Mouse (Mus musculus): ENCODE measurements around the gene Cd164l2. TPM values are rescaled to one million over a fixed set of nuclear protein-coding genes. Genes with fewer than 3 reads are reported as not detected.

The Cd164l2 gene
- polyA plus RNA-seq, 1 experiment: not detected

DNA sequence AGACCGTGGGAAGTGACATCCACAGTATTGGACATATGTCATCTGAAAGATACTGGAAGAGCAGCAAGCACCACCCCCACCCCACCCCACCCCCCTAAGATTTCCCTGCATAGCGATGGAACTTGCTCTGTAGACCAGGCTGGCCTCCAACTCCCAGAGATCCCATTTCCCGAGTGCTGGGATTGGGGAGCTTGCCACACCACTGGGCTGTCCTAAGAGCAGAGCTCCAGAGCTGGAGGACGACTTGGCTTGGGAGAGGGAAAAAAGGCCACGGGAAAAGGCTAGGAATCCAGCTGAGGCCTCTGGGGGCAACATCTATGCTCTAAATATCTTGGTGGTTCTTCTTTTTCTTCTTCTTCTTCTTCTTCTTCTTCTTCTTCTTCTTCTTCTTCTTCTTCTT is 22.8 kb downstream of the Cd164l2 start:
- 71% methylated on average over 5 of the region's 5 CpGs for WGBS
- TF ChIP-seq CTCF (IDR thresholded peaks at IDR 0.05; ENCODE audit: control insufficient read depth, insufficient read depth, low read length): no peak
- TF ChIP-seq POLR2A (IDR thresholded peaks at IDR 0.05; ENCODE audit: borderline replicate concordance, control insufficient read depth, low read depth, low read length): no peak
- Histone ChIP-seq H3K4me1 (ENCODE audit: control insufficient read depth, insufficient read depth, low read length) (peaks cover 1% of the 10 kb centered on the region; the same call in 1 of the 2 replicates), H3K27ac (ENCODE audit: control insufficient read depth, insufficient read depth, low read depth, low read length, poor library complexity) (no peak overlapping the region), H3K4me3 (replicated peaks; ENCODE audit: control insufficient read depth, low read depth, low read length) (no peak overlapping the region)

DNA sequence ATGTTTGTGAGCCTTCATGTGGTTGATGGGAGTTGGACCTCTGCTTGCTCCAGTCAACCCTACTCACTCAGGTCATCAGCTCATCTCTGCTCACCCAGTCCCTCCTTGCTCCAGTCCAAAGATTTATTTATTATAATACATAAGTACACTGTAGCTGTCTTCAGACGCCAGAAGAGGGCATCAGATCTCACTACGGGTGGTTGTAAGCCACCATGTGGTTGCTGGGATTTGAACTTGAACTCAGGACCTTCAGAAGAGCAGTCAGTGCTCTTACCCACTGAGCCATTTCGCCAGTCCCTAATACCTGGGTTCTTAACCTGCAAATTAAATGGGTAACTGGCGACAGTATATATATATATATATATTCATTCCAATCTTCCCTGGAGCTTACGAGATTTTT is 23.5 kb downstream of the Cd164l2 start:
- 80% methylated on average over 5 of the region's 5 CpGs for WGBS
- H3K4me1 ChIP-seq (ENCODE audit: control insufficient read depth, insufficient read depth, low read length): peaks cover 1% of the 10 kb centered on the region; the same call in 1 of the 2 replicates
- no peak overlapping the region for H3K27ac ChIP-seq (ENCODE audit: control insufficient read depth, insufficient read depth, low read depth, low read length, poor library complexity)
- H3K4me3 ChIP-seq (replicated peaks; ENCODE audit: control insufficient read depth, low read depth, low read length): no peak overlapping the region
- no peak for TF ChIP-seq CTCF (IDR thresholded peaks at IDR 0.05; ENCODE audit: control insufficient read depth, insufficient read depth, low read length)
- TF ChIP-seq POLR2A (IDR thresholded peaks at IDR 0.05; ENCODE audit: borderline replicate concordance, control insufficient read depth, low read depth, low read length): no peak

GRCm38 (mm10) chr4:133237911-133238310 is 26.0 kb downstream of the Cd164l2 start:
- Histone ChIP-seq H3K4me3 (replicated peaks; ENCODE audit: control insufficient read depth, low read depth, low read length) (no peak overlapping the region), H3K4me1 (ENCODE audit: control insufficient read depth, insufficient read depth, low read length) (peaks cover 1% of the 10 kb centered on the region; the same call in 1 of the 2 replicates), H3K27ac (ENCODE audit: control insufficient read depth, insufficient read depth, low read depth, low read length, poor library complexity) (0 out of 2 replicates have a peak overlapping the region, but pooled peaks have one; percentile 9)
- TF ChIP-seq CTCF (IDR thresholded peaks at IDR 0.05; ENCODE audit: control insufficient read depth, insufficient read depth, low read length) (no peak), POLR2A (IDR thresholded peaks at IDR 0.05; ENCODE audit: borderline replicate concordance, control insufficient read depth, low read depth, low read length) (no peak)
- 1% methylated on average over 4 of the region's 4 CpGs for WGBS

DNA sequence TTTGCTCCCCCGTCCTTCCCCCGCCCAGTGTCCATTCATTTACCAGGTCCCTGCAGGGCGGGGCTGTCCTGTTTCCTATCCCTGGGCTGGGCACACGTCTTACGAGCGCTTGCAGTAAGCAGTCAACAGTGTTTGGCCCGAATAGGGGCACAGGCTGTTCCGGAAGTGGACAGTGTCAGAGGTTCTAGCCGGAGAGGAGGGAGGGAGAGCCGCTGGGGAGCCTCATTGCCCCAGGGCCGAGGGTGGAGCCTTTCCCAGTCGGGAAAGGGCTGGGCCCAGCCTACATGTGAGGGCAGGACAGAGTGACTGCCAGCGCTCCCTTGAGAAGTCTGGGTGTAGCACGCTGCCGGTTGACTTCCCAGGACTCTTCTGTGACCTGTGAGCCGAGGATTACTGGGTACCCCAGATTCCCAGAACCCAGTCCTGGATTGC is 28.6 kb downstream of the Cd164l2 start, which contains the start of gene Map3k6:
Map3k6 (plus strand) TSS at position 329 of the 432 bp plus-strand sequence.
- 8% methylated on average over 16 of the region's 16 CpGs for WGBS
- Histone ChIP-seq H3K27ac (ENCODE audit: control insufficient read depth, insufficient read depth, low read depth, low read length, poor library complexity) (peak within 1 kb of the TSS; percentile 87), H3K4me1 (ENCODE audit: control insufficient read depth, insufficient read depth, low read length) (peaks cover 1% of the 10 kb centered on the region; the same call in 1 of the 2 replicates), H3K4me3 (replicated peaks; ENCODE audit: control insufficient read depth, low read depth, low read length) (peak within 1 kb of the TSS; percentile 81)
- TF ChIP-seq CTCF (IDR thresholded peaks at IDR 0.05; ENCODE audit: control insufficient read depth, insufficient read depth, low read length): no peak
- TF ChIP-seq POLR2A (IDR thresholded peaks at IDR 0.05; ENCODE audit: borderline replicate concordance, control insufficient read depth, low read depth, low read length): peak; percentile 55; the same call in 1 of the 2 replicates

- Histone ChIP-seq H3K4me3 (replicated peaks; ENCODE audit: control insufficient read depth, low read depth, low read length) (peak overlapping the region; percentile 81), H3K4me1 (ENCODE audit: control insufficient read depth, insufficient read depth, low read length) (peaks cover 1% of the 10 kb centered on the region; the same call in 1 of the 2 replicates), H3K27ac (ENCODE audit: control insufficient read depth, insufficient read depth, low read depth, low read length, poor library complexity) (peak overlapping the region; percentile 87)
- WGBS: under 1% methylated on average over 78 of the region's 78 CpGs
- TF ChIP-seq CTCF (IDR thresholded peaks at IDR 0.05; ENCODE audit: control insufficient read depth, insufficient read depth, low read length) (no peak; the same call in 1 of the 2 replicates), POLR2A (IDR thresholded peaks at IDR 0.05; ENCODE audit: borderline replicate concordance, control insufficient read depth, low read depth, low read length) (peak; percentile 82)
Observed at GRCm38 (mm10) chr4:133240934-133241908, 29.3 kb downstream of the Cd164l2 start.

DNA sequence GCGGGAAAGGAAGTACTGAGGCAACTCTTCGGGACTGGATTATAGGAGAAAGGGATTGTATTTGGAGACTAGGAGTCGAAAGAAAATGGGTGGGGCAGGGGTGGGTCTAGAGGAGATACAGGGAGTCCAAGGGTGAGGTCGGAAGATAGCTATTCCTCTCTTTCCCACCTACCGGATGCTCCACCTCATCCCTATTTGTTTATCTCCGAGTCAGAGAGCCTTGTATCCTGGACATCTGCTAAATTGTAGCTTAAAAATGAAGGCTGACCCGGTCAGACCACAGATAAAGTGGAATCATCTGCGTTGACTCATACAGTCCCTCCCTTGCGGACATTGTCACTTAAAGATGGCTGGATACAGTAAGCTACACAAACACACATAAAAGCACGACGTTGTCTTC is 30.0 kb downstream of the Cd164l2 start:
- Histone ChIP-seq H3K4me3 (replicated peaks; ENCODE audit: control insufficient read depth, low read depth, low read length) (peak overlapping the region; percentile 32), H3K27ac (ENCODE audit: control insufficient read depth, insufficient read depth, low read depth, low read length, poor library complexity) (no peak overlapping the region), H3K4me1 (ENCODE audit: control insufficient read depth, insufficient read depth, low read length) (peaks cover 1% of the 10 kb centered on the region; the same call in 1 of the 2 replicates)
- no peak for TF ChIP-seq POLR2A (IDR thresholded peaks at IDR 0.05; ENCODE audit: borderline replicate concordance, control insufficient read depth, low read depth, low read length)
- no peak for TF ChIP-seq CTCF (IDR thresholded peaks at IDR 0.05; ENCODE audit: control insufficient read depth, insufficient read depth, low read length)
- 42% methylated on average over 11 of the region's 11 CpGs for WGBS

GRCm38 (mm10) chr4:133242710-133243109 is 30.8 kb downstream of the Cd164l2 start:
- Histone ChIP-seq H3K27ac (ENCODE audit: control insufficient read depth, insufficient read depth, low read depth, low read length, poor library complexity) (no peak overlapping the region), H3K4me1 (ENCODE audit: control insufficient read depth, insufficient read depth, low read length) (peaks cover 1% of the 10 kb centered on the region), H3K4me3 (replicated peaks; ENCODE audit: control insufficient read depth, low read depth, low read length) (no peak overlapping the region)
- WGBS: 86% methylated on average over 9 of the region's 9 CpGs
- no peak for TF ChIP-seq CTCF (IDR thresholded peaks at IDR 0.05; ENCODE audit: control insufficient read depth, insufficient read depth, low read length)
- no peak for TF ChIP-seq POLR2A (IDR thresholded peaks at IDR 0.05; ENCODE audit: borderline replicate concordance, control insufficient read depth, low read depth, low read length)

GRCm38 (mm10) chr4:133243538-133243937 is 31.6 kb downstream of the Cd164l2 start:
- 84% methylated on average over 13 of the region's 13 CpGs for WGBS
- Histone ChIP-seq H3K4me3 (replicated peaks; ENCODE audit: control insufficient read depth, low read depth, low read length) (no peak overlapping the region), H3K27ac (ENCODE audit: control insufficient read depth, insufficient read depth, low read depth, low read length, poor library complexity) (no peak overlapping the region), H3K4me1 (ENCODE audit: control insufficient read depth, insufficient read depth, low read length) (peaks cover 1% of the 10 kb centered on the region)
- TF ChIP-seq CTCF (IDR thresholded peaks at IDR 0.05; ENCODE audit: control insufficient read depth, insufficient read depth, low read length) (no peak), POLR2A (IDR thresholded peaks at IDR 0.05; ENCODE audit: borderline replicate concordance, control insufficient read depth, low read depth, low read length) (no peak)

Data from bone marrow, adult 2 months (tissue).